Mouse (Mus musculus) olfactory bulb, adult 2 months (tissue): ENCODE data around the gene Akap14. TPM values are rescaled to one million over a fixed set of nuclear protein-coding genes. Genes with fewer than 3 reads are reported as not detected.

ENCODE experiments used
- H3K27ac ChIP-seq: fragments of 200-500 bp; 2 replicates; pipeline ENCODE4 v1.5.1; 2012; ENCODE audit warnings: low read depth, low read length; ENCODE audit not compliant: insufficient read depth
- H3K4me1 ChIP-seq: fragments of 200-500 bp; 2 replicates; pipeline ENCODE4 v1.6.1; 2012; ENCODE audit warnings: low read length; ENCODE audit not compliant: control insufficient read depth, insufficient read depth
- H3K4me3 ChIP-seq: fragments of 200-500 bp; 2 replicates; pipeline ENCODE4 v1.5.1; 2012; ENCODE audit warnings: mild to moderate bottlenecking, low read depth, low read length, moderate library complexity; ENCODE audit not compliant: insufficient read depth
- CTCF ChIP-seq: fragments of 200-500 bp; IDR thresholded peaks from 2 replicates; pipeline ENCODE4 v1.5.1; 2012; ENCODE audit warnings: low read depth, mild to moderate bottlenecking, low read length, moderate library complexity; ENCODE audit not compliant: insufficient read depth
- POLR2A ChIP-seq: fragments of 200-500 bp; IDR thresholded peaks from 2 replicates; pipeline ENCODE4 v1.6.1; 2012; ENCODE audit warnings: mild to moderate bottlenecking, low read depth, low read length, moderate library complexity; ENCODE audit not compliant: insufficient read depth
- WGBS: fragments of 180-500 bp; shearing (Covaris S2); methylation state at CpG from one replicate; pipeline ENCODE4 v1.1.7; 2018; 5-methylcytosine and 5-hydroxymethylcytosine counted together
- polyA plus RNA-seq: library from polyadenylated mRNA; stranded (reverse); fragments of >200 nt; gene quantifications from 2 replicates; pipeline ENCODE4 v1.2.4, GENCODE M21; 2012; ENCODE audit warnings: low replicate concordance; ENCODE audit not compliant: missing spikeins, insufficient read depth, insufficient read length

The Akap14 gene
- polyA plus RNA-seq, 1 experiment: not detected

DNA sequence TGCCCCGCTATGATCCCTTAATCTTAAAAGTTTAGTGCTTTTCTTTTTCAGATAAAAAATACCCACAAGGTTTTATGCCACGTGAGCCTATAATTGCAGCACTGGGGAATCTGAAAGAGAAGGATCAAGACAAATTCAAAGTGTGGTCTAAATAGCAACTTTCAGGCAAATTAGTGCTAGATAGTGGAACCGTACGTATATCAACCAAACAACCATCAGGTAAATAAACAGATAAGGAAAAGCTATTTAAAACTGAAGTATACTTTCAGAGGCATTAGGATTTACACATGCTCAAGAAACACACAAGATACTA, 57.8 kb downstream of the Akap14 start:
- 55% methylated on average over 4 of the region's 4 CpGs for WGBS
- TF ChIP-seq CTCF: no peak
- no peak for TF ChIP-seq POLR2A

DNA sequence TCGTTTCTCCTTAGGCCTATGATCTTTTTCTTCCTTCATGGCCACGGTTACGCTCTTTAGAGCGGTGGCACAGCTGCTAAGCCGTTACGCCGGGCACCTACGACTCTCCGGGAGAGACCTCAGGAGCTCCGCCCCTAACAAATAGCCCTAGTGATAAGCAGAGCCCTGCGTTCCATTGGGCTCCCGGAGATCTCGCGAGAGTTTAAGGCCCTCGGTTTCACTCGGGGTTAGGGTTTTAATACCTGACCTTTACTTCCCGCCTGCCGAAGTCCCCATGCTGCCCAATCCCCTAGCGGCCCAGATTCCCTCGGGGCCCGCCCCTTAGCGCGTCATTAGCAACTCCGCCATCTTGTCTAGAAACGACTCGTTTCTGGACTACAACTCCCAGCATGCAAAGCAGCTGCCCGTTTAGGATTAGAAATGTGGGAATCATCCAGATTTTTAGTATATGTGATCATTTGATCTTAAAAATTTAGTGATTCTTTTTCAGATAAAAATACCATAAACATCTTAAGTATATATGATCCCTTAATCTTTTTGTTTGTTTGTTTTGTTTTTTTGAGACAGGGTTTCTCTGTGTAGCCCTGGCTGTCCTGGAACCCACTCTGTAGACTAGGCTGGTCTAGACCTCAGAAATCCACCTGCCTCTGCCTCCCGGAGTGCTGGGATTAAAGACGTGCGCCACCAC, 58.3 kb downstream of the Akap14 start, which contains the start of gene Upf3b:
Upf3b (minus strand) TSS at position 130 of the 688 bp plus-strand sequence.
- Histone ChIP-seq H3K4me1 (no peaks in the 10 kb centered on the region; the same call in 1 of the 2 replicates), H3K4me3 (peak within 1 kb of the TSS; percentile 76), H3K27ac (peak within 1 kb of the TSS; percentile 90)
- 14% methylated on average over 30 of the region's 30 CpGs for WGBS
- TF ChIP-seq CTCF (no peak), POLR2A (peak; percentile 41; the same call in 1 of the 2 replicates)

More for the DNA sequence above, 57.8 kb downstream of the Akap14 start:
- no peak overlapping the region for H3K4me3 ChIP-seq
- no peaks in the 10 kb centered on the region; the same call in 1 of the 2 replicates for H3K4me1 ChIP-seq
- no peak overlapping the region for H3K27ac ChIP-seq

DNA sequence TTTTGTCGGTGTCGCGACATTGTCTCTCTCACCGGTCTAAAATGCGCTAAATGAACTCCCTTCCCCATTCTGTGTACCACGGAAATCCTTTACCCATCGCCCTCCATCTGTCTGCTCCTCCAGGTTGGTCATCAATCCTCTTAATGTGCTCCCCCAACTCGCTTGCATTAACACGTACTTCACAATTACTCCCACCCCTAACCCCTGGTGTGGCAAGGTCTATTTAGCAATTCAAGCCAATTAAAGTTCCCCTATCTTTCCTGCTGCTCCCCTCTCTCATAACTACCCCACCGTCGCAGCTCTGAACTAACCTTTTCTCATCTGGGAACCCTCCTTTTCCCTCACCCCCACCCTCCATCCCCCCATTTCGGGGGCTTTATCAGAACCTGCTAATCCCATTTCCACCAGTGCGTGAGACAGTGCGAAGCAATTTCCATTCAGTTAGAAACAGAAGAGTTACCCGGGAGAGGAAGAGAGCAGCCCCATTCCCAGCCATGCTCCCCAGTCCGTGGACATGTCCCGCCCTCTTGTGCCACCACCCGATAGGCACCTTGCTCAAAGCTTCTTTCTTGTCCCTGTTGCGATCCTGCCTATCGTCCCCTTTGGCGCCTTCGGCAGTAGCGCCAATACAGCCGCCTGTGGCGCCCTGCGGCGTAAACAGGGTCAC, 59.0 kb downstream of the Akap14 start:
- Histone ChIP-seq H3K4me3 (peak overlapping the region; percentile 76), H3K27ac (peak overlapping the region; percentile 90), H3K4me1 (no peaks in the 10 kb centered on the region; the same call in 1 of the 2 replicates)
- TF ChIP-seq CTCF: no peak
- no peak for TF ChIP-seq POLR2A
- 12% methylated on average over 27 of the region's 27 CpGs for WGBS

GRCm38 (mm10) chrX:37103826-37104225, 64.8 kb downstream of the Akap14 start:
- H3K4me1 ChIP-seq: no peaks in the 10 kb centered on the region
- no peak overlapping the region for H3K4me3 ChIP-seq
- no peak for TF ChIP-seq CTCF
- TF ChIP-seq POLR2A: no peak
- 77% methylated on average over 2 of the region's 2 CpGs for WGBS
- no peak overlapping the region for H3K27ac ChIP-seq

Other genes starting within 250 kb of the Akap14 start
- not detected in 2 replicates for gene Sept6, start 177.0 kb downstream of the Akap14 start, polyA plus RNA-seq
- gene Sowahd, start 120.0 kb downstream of the Akap14 start, polyA plus RNA-seq: not detected in 2 replicates
- not detected in 2 replicates for gene Rpl39, start 83.4 kb downstream of the Akap14 start, polyA plus RNA-seq
- gene Upf3b, start 58.5 kb downstream of the Akap14 start, polyA plus RNA-seq: not detected in 2 replicates
- gene Nkap, start 42.0 kb downstream of the Akap14 start, polyA plus RNA-seq: not detected in 2 replicates
- not detected in 2 replicates for gene Ndufa1, start 22.3 kb upstream of the Akap14 start, polyA plus RNA-seq
- gene Rnf113a1, start 22.4 kb upstream of the Akap14 start, polyA plus RNA-seq: not detected in 2 replicates
- not detected in 2 replicates for gene Gm9, start 42.2 kb upstream of the Akap14 start, polyA plus RNA-seq
- gene Rhox1, start 53.4 kb upstream of the Akap14 start, polyA plus RNA-seq: not detected in 2 replicates
- not detected in 2 replicates for gene Rhox2a, start 76.1 kb upstream of the Akap14 start, polyA plus RNA-seq
- gene Rhox3a, start 81.1 kb upstream of the Akap14 start, polyA plus RNA-seq: not detected in 2 replicates
- gene Rhox4a, start 96.5 kb upstream of the Akap14 start, polyA plus RNA-seq: not detected in 2 replicates
- gene Rhox3a2, start 211.2 kb upstream of the Akap14 start, polyA plus RNA-seq: not detected in 2 replicates
- gene Rhox4a2, start 222.0 kb upstream of the Akap14 start, polyA plus RNA-seq: not detected in 2 replicates
- not detected in 2 replicates for gene Rhox2b, start 243.2 kb upstream of the Akap14 start, polyA plus RNA-seq